Mouse (Mus musculus) embryonic fibroblast, embryonic 13.5 days (primary cell): ENCODE measurements at regions not wholly inside any gene's neighbourhood (a gene's known extent, or its start where the extent isn't known, plus 50 kb on each side); places are given as distances from the start of the nearest gene placed in this dataset.

ENCODE experiments used
- CTCF ChIP-seq: IDR thresholded peaks from 2 replicates; pipeline ENCODE4 v1.5.1; 2011; ENCODE audit warnings: mild to moderate bottlenecking, control low read depth, low read length, moderate library complexity, borderline replicate concordance; ENCODE audit not compliant: insufficient read depth
- POLR2A ChIP-seq: IDR thresholded peaks from 2 replicates; pipeline ENCODE4 v1.6.1; 2011; ENCODE audit warnings: low read depth, mild to moderate bottlenecking, control low read depth, low read length, moderate library complexity

DNA sequence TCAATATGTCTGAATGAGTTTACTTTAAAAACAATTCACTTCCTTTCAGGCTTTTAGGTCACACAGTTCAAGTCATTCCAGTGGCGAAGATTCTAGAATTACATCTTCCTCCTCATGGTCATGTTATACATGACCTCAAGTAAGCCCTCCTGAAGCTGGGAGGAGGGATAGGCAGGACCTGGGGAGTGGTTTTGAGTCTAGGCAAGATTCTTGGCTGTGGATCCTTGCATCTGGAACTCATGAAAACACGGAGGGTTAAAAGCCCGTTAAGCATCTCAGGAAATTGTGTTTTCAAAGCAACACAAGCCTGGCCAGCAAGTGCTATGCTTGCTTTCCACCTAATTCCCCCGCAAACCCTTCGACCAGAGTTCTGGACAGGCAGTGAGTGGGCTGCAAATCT is 323.0 kb upstream of the Nr5a2 start:
- TF ChIP-seq POLR2A: no peak
- no peak for TF ChIP-seq CTCF
